Mouse (Mus musculus) embryonic facial prominence, embryonic 14.5 days (tissue): Measurements from ENCODE around the gene Sec61a1. TPM values are rescaled to one million over a fixed set of nuclear protein-coding genes. Genes with fewer than 3 reads are reported as not detected.

Experiments used
- ATAC-seq: fragments of 200-750 bp; cut with Nextera tagmentation; 2 replicates; pipeline ENCODE4 v1.8.0; 2017; ENCODE audit warnings: low read depth, moderate number of reproducible peaks, moderate TSS enrichment
- DNase-seq: peaks from one replicate; pipeline ENCODE4 v3.0.0-alpha.2; 2015; ENCODE audit warnings: low spot score
- H3K27ac ChIP-seq: fragments of 300-500 bp; sonication (generic); replicated peaks from 2 replicates; pipeline ENCODE4 v1.5.1; 2014; ENCODE audit warnings: low read depth, mild to moderate bottlenecking, low read length, moderate library complexity
- H3K27me3 ChIP-seq: fragments of 300-500 bp; sonication (generic); replicated peaks from 2 replicates; pipeline ENCODE4 v1.6.1; 2014; ENCODE audit warnings: low read length; ENCODE audit not compliant: control insufficient read depth, insufficient read depth
- H3K36me3 ChIP-seq: fragments of 300-500 bp; sonication (generic); 2 replicates; pipeline ENCODE4 v1.6.1; 2014; ENCODE audit warnings: low read length, mixed read lengths; ENCODE audit not compliant: control insufficient read depth, insufficient read depth
- H3K4me1 ChIP-seq: fragments of 300-500 bp; sonication (generic); 2 replicates; pipeline ENCODE4 v1.6.1; 2014; ENCODE audit warnings: antibody characterized with exemption, low read length; ENCODE audit not compliant: control insufficient read depth, insufficient read depth
- H3K4me2 ChIP-seq: fragments of 300-500 bp; sonication (generic); 2 replicates; pipeline ENCODE4 v1.6.1; 2014; ENCODE audit warnings: low read depth, mild to moderate bottlenecking, low read length, moderate library complexity, mixed read lengths
- H3K4me3 ChIP-seq: fragments of 300-500 bp; sonication (generic); 2 replicates; pipeline ENCODE4 v1.5.1; 2014; ENCODE audit warnings: low read depth, mild to moderate bottlenecking, low read length
- H3K9ac ChIP-seq: fragments of 300-500 bp; sonication (generic); 2 replicates; pipeline ENCODE4 v1.6.1; 2014; ENCODE audit warnings: low read depth, mild to moderate bottlenecking, low read length, moderate library complexity, mixed read lengths
- H3K9me3 ChIP-seq: fragments of 300-500 bp; sonication (generic); 2 replicates; pipeline ENCODE4 v1.6.1; 2016; ENCODE audit warnings: low read length; ENCODE audit not compliant: control insufficient read depth
- WGBS: fragments of 180-500 bp; shearing (Covaris S2); extraction: QIAGEN DNeasy Blood & Tissue Kit; methylation state at CpG from one replicate; pipeline ENCODE4 v1.1.7; 2014; 5-methylcytosine and 5-hydroxymethylcytosine counted together
- polyA plus RNA-seq: library from polyadenylated mRNA; unstranded; fragments of >200 nt; fragmentation: Nextera tagmentation; extraction: Ambion mirVana; gene quantifications from 2 replicates; pipeline ENCODE4 v1.2.1, GENCODE M21; 2014

Sec61a1 gene
- polyA plus RNA-seq, 1 experiment from 2014 or later: 268 TPM

- Histone ChIP-seq H3K4me1 (no peaks in the 10 kb centered on the region), H3K27me3 (peaks cover 29% of the 10 kb centered on the region), H3K4me3 (no peak overlapping the region), H3K27ac (no peak overlapping the region), H3K4me2 (no peak overlapping the region), H3K36me3 (no peaks in the 10 kb centered on the region), H3K9me3 (no peaks in the 10 kb centered on the region), H3K9ac (no peak overlapping the region)
- WGBS: 26% methylated on average over 4 of the region's 4 CpGs
- ATAC-seq (no peak), DNase-seq (peak; percentile 35)
Measured at GRCm38 (mm10) chr6:88549137-88549814, 30.6 kb upstream of the Sec61a1 start.

GRCm38 (mm10) chr6:88548405-88549049, 29.8 kb upstream of the Sec61a1 start:
- DNase-seq: no peak
- H3K4me3 ChIP-seq: no peak overlapping the region
- no peaks in the 10 kb centered on the region for H3K4me1 ChIP-seq
- H3K9me3 ChIP-seq: no peaks in the 10 kb centered on the region
- no peak overlapping the region for H3K4me2 ChIP-seq
- 73% methylated on average over 10 of the region's 10 CpGs for WGBS
- no peak for ATAC-seq
- peaks cover 31% of the 10 kb centered on the region for H3K27me3 ChIP-seq
- H3K27ac ChIP-seq: no peak overlapping the region
- no peaks in the 10 kb centered on the region for H3K36me3 ChIP-seq
- H3K9ac ChIP-seq: no peak overlapping the region

- DNase-seq: no peak
Measured at GRCm38 (mm10) chr6:88545397-88545790, 26.7 kb upstream of the Sec61a1 start.

GRCm38 (mm10) chr6:88544644-88545396, 26.1 kb upstream of the Sec61a1 start:
- H3K36me3 ChIP-seq: no peaks in the 10 kb centered on the region
- 0 out of 2 replicates have a peak overlapping the region, but pooled peaks have one; percentile 19 for H3K9ac ChIP-seq
- no peak for DNase-seq
- H3K4me3 ChIP-seq: no peak overlapping the region
- 33% methylated on average over 11 of the region's 11 CpGs for WGBS
- ATAC-seq: no peak
- no peaks in the 10 kb centered on the region for H3K9me3 ChIP-seq
- H3K27ac ChIP-seq: no peak overlapping the region
- no peaks in the 10 kb centered on the region for H3K4me1 ChIP-seq
- H3K4me2 ChIP-seq: no peak overlapping the region
- H3K27me3 ChIP-seq: peaks cover 31% of the 10 kb centered on the region

More at GRCm38 (mm10) chr6:88545397-88545790, 26.7 kb upstream of the Sec61a1 start:
- Histone ChIP-seq H3K27ac (no peak overlapping the region), H3K4me1 (no peaks in the 10 kb centered on the region), H3K4me3 (no peak overlapping the region), H3K27me3 (peaks cover 31% of the 10 kb centered on the region), H3K4me2 (no peak overlapping the region), H3K36me3 (no peaks in the 10 kb centered on the region), H3K9me3 (no peaks in the 10 kb centered on the region), H3K9ac (0 out of 2 replicates have a peak overlapping the region, but pooled peaks have one; percentile 19)
- WGBS: 24% methylated on average over 10 of the region's 10 CpGs
- no peak for ATAC-seq

- no peaks in the 10 kb centered on the region for H3K4me1 ChIP-seq
- H3K9me3 ChIP-seq: no peaks in the 10 kb centered on the region
- H3K27ac ChIP-seq: no peak overlapping the region
- ATAC-seq (no peak), DNase-seq (no peak)
- H3K36me3 ChIP-seq: no peaks in the 10 kb centered on the region
- H3K9ac ChIP-seq: no peak overlapping the region
- H3K4me3 ChIP-seq: no peak overlapping the region
- WGBS: 81% methylated on average over 3 of the region's 3 CpGs
- H3K4me2 ChIP-seq: no peak overlapping the region
- H3K27me3 ChIP-seq: peaks cover 31% of the 10 kb centered on the region
Measured at GRCm38 (mm10) chr6:88544241-88544640, 25.5 kb upstream of the Sec61a1 start.

- Histone ChIP-seq H3K4me1 (no peaks in the 10 kb centered on the region), H3K4me2 (no peak overlapping the region), H3K27me3 (peaks cover 6% of the 10 kb centered on the region), H3K4me3 (no peak overlapping the region), H3K9ac (no peak overlapping the region), H3K36me3 (no peaks in the 10 kb centered on the region), H3K27ac (no peak overlapping the region), H3K9me3 (no peaks in the 10 kb centered on the region)
- DNase-seq: no peak
- 75% methylated on average over 2 of the region's 2 CpGs for WGBS
- ATAC-seq: no peak
Measured at GRCm38 (mm10) chr6:88540093-88540755, 21.5 kb upstream of the Sec61a1 start.

GRCm38 (mm10) chr6:88530306-88530705, 11.6 kb upstream of the Sec61a1 start:
- Histone ChIP-seq H3K4me2 (no peak overlapping the region), H3K4me3 (no peak overlapping the region), H3K9me3 (no peaks in the 10 kb centered on the region), H3K27ac (no peak overlapping the region), H3K4me1 (no peaks in the 10 kb centered on the region), H3K36me3 (no peaks in the 10 kb centered on the region), H3K27me3 (no peaks in the 10 kb centered on the region), H3K9ac (no peak overlapping the region)
- no peak for ATAC-seq
- no peak for DNase-seq

GRCm38 (mm10) chr6:88524056-88524455, 5.4 kb upstream of the Sec61a1 start:
- Histone ChIP-seq H3K4me2 (no peak overlapping the region), H3K4me1 (peaks cover 5% of the 10 kb centered on the region), H3K4me3 (no peak overlapping the region), H3K27ac (no peak overlapping the region), H3K9ac (no peak overlapping the region), H3K9me3 (no peaks in the 10 kb centered on the region), H3K36me3 (no peaks in the 10 kb centered on the region), H3K27me3 (no peaks in the 10 kb centered on the region)
- ATAC-seq: no peak
- no peak for DNase-seq
- 88% methylated on average over 4 of the region's 4 CpGs for WGBS
